Mouse (Mus musculus) activated CD4-positive, CD25-positive, alpha-beta regulatory T cell, adult 4 months (primary cell): ENCODE measurements around the gene Krt12. TPM values are rescaled to one million over a fixed set of nuclear protein-coding genes. Genes with fewer than 3 reads are reported as not detected.

Source experiments
- ATAC-seq: one replicate; pipeline ENCODE4 v1.8.0; 2017
- polyA plus RNA-seq, 2 experiments: library from polyadenylated mRNA; unstranded; fragments of 100-300 nt; shearing (Covaris generic); gene quantifications; one replicate each; pipeline ENCODE4 v1.2.1; 2017

Krt12 gene
- polyA plus RNA-seq, 2 experiments from 2014 or later, result not detected

- ATAC-seq, result no peak
These were observed 25.4 kb downstream of the Krt12 start for GRCm38 (mm10) chr11:99396661-99397060.

DNA sequence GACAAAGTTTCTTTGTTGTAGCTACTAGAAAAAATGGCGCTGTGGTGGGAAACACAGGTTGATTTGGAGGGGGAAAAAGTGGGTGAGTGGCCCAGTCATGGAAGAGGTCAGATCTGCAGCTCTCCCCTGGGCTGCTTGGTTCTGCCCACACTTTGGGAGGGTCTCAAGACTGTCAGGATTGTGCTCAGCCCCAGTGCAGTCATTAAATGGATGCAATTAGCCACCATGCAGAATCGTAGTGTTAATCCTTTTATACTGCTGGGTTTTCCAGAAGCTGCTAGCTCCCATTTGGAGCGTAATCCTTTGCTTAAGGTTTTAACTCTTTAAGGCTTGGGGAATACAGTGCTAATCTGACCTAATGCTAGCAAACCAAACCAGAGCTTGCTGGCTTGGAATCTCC lies 26.0 kb downstream of the Krt12 start:
- ATAC-seq, result no peak

- ATAC-seq, result no peak
These were observed 29.6 kb downstream of the Krt12 start for GRCm38 (mm10) chr11:99392492-99392891.

- no peak for ATAC-seq
These were observed 30.7 kb downstream of the Krt12 start for GRCm38 (mm10) chr11:99391375-99391774.

GRCm38 (mm10) chr11:99390866-99391265 lies 31.2 kb downstream of the Krt12 start:
- no peak for ATAC-seq

DNA sequence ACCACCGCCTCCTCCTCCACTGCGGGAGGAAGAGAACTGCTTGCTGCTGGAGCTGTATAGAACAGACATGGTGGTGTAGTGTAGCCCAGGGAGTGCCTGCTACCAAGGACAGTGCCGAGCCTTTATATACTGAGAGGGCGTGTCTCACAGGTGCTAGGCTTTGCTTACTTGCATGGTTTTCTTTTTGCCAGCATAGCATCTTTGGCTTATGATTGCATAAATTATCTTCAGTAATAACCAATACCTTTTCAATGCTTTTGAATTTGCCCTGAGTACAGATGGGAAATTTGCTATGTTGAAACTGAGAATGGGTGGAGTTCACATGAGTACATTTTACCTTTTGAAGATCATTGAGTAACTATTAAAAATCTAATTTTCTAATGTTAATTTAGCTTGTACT lies 32.8 kb downstream of the Krt12 start, which contains the start of gene Krt10:
TSS of gene Krt10 (minus strand) at position 101 of the 400 bp plus-strand sequence.
- ATAC-seq, result no peak

- no peak for ATAC-seq
These were observed 33.4 kb downstream of the Krt12 start for GRCm38 (mm10) chr11:99388661-99389060.

DNA sequence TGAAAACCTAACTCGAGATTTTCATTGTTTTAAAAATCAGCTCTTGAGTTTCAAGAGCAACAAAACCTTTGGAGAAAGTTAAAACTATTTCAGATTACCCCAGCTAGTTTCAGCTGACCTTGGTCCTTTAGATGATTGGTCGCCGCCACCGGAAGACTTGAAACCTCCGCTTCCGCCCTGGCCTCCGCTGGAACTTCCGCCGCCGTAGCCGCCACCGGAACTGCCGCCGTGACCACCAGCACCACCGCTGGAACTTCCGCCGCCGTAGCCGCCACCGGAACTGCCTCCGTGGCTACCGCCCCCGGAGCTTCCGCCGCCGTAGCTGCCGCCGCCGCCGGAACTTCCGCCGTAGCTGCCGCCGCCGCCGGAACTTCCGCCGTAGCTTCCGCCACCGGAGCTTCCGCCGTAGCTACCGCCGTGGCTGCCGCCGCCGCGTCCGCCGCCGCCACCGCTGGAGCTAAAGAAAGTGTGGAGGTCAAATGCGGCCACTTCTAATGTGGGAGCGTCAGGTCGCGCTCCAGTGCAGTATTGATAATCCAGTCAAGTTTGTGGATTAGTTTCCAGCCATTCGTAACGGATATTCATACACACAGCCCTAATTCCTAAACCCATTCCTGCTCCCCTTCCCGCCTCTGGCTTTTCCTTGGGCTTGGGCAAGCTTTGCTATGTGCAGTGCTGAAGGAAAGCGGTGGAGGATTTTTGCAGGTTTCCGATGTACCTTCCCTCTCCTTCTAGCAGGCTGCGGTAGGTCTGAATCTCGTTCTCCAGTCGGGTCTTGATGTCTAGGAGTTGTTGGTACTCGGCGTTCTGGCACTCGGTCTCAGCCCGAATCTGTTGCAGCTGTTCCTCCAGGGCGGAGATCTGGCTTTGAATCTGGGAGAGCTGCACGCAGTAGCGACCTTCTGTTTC lies 36.0 kb downstream of the Krt12 start:
- peak; percentile 65 for ATAC-seq

- ATAC-seq, result no peak
These were observed 42.5 kb downstream of the Krt12 start for GRCm38 (mm10) chr11:99379568-99379967.

DNA sequence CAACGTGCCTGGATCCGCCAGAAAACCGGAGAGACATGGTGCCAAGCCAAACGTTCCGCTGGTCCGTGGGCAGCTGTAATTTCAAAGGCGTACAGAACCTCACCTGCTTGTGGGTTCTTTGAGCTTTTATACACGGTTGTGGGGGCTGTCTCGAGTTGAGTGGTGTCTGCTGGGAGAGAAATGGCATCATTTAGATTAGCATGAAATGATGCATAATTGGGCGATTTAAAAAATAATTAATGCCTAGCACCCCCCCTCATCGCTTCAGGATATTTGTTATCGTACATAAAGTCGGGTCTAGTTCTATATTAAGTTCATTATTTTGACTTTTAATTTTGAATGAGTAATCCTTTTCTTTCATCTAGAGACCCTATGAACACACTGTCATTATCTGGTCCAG lies 47.3 kb downstream of the Krt12 start, which contains the start of gene Krt28:
TSS of gene Krt28 (minus strand) at position 101 of the 400 bp plus-strand sequence.
- no peak for ATAC-seq

DNA sequence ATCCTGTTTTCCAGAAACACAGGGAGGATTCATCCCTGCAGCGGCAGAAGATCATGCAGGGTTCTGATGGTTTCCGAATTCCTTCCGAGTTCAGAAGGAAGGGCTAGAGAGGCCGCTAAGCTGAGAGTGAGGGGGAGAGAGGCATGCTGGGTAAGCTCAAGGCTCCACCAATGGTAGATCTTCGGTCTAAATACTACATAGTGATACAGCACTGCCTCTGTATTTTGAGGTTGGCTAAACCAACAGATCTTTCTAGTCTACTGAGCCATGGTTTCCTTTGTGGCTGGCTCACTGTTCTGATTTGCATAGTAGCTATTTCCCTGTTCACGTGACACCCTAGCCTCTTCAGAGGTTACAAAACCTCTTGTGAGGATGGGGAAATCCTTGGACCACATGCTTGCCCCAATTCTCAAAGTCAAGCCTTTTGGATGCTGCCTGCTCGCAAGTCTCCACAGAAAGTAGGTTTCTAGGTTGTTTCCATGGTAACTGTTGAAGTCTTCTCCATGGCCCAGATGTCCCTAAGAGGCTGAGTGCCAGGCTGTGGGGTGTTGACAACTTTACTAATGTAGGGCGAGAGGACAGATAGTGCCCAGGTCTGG lies 52.1 kb downstream of the Krt12 start:
- ATAC-seq, result no peak

DNA sequence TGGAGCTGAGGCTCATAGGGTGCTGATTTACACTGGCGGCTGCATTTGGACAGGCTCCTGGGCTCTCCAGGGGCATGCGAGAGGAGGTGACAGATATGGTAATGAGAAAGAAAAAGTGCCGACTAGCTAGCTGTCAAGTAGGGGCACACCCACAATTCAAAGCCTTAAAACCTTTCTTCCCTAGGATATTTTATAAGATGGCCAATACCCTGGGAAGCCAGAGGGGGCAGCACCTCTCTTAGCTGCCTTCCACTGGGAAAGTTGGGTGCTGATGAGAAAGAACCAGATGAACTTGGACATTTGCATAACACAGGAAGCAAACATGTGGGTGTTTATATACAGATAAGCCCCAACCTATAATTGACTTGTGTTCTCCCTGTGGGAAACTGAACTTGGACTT lies 52.8 kb downstream of the Krt12 start:
- no peak for ATAC-seq

DNA sequence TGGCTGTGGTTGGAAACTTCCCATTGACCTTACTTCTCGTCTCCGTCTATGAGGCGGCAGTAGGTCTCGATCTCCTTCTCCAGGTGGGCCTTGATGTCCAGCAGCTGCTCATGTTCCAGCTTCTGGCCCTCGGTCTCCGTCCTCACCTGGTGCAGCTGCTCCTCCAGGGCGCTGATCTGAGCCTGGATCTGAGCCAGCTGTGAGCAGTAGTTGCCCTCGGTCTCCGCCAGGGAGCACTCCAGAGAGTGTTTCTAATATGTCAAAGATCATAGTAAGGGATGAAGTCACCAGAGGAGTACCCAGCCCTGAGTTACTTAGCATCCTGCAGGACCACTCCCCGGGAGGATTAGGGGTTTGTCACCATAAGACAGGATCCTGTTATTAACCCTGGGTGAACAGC lies 55.3 kb downstream of the Krt12 start:
- ATAC-seq, result no peak

Other genes with a start within 250 kb of the Krt12 start
- gene Smarce1, start 191.2 kb downstream of the Krt12 start, polyA plus RNA-seq, result 100 to 1,000 TPM; 133 to 172 TPM
- 1 to 10 TPM; 1.4 to 1.7 TPM for gene Krt222, start 178.2 kb downstream of the Krt12 start, polyA plus RNA-seq
- not detected for gene Krt24, start 137.0 kb downstream of the Krt12 start, polyA plus RNA-seq
- not detected for gene Krt25, start 99.3 kb downstream of the Krt12 start, polyA plus RNA-seq
- not detected for gene Krt26, start 84.3 kb downstream of the Krt12 start, polyA plus RNA-seq
- under 1 TPM in 1 of 2 experiments, not detected in 1; 0.21 TPM for gene Krt27, start 71.2 kb downstream of the Krt12 start, polyA plus RNA-seq
- gene Krt28, start 47.4 kb downstream of the Krt12 start, polyA plus RNA-seq, result not detected
- gene Krt10, start 32.9 kb downstream of the Krt12 start, polyA plus RNA-seq, result 1 to 10 TPM; 3.6 to 4.2 TPM
- gene Krt20, start 15.9 kb upstream of the Krt12 start, polyA plus RNA-seq, result under 1 TPM in 1 of 2 experiments, not detected in 1; 0.17 TPM
- not detected for gene Krt23, start 70.9 kb upstream of the Krt12 start, polyA plus RNA-seq
- not detected for gene Krt39, start 99.1 kb upstream of the Krt12 start, polyA plus RNA-seq
- not detected for gene Krt40, start 120.9 kb upstream of the Krt12 start, polyA plus RNA-seq
- gene Krtap3-3, start 128.6 kb upstream of the Krt12 start, polyA plus RNA-seq, result not detected
- not detected for gene Krtap3-2, start 134.6 kb upstream of the Krt12 start, polyA plus RNA-seq
- gene Gm11939, start 137.2 kb upstream of the Krt12 start, polyA plus RNA-seq, result not detected
- not detected for gene Krtap3-1, start 144.4 kb upstream of the Krt12 start, polyA plus RNA-seq
- not detected for gene Krtap1-5, start 158.8 kb upstream of the Krt12 start, polyA plus RNA-seq
- gene Krtap1-4, start 161.4 kb upstream of the Krt12 start, polyA plus RNA-seq, result not detected
- not detected for gene Krtap1-3, start 169.1 kb upstream of the Krt12 start, polyA plus RNA-seq
- not detected for gene Krtap9-3, start 175.8 kb upstream of the Krt12 start, polyA plus RNA-seq
- gene Gm11938, start 181.0 kb upstream of the Krt12 start, polyA plus RNA-seq, result not detected
- gene Gm11937, start 187.9 kb upstream of the Krt12 start, polyA plus RNA-seq, result not detected
- not detected for gene Krtap2-4, start 192.6 kb upstream of the Krt12 start, polyA plus RNA-seq
- gene Gm11562, start 198.2 kb upstream of the Krt12 start, polyA plus RNA-seq, result not detected
- not detected for gene Krtap4-1, start 206.0 kb upstream of the Krt12 start, polyA plus RNA-seq
- gene Krtap4-2, start 212.8 kb upstream of the Krt12 start, polyA plus RNA-seq, result not detected
- not detected for gene Krtap4-7, start 221.8 kb upstream of the Krt12 start, polyA plus RNA-seq
- gene Gm11555, start 228.0 kb upstream of the Krt12 start, polyA plus RNA-seq, result not detected
- gene Gm11563, start 236.7 kb upstream of the Krt12 start, polyA plus RNA-seq, result not detected
- gene Krtap4-6, start 243.7 kb upstream of the Krt12 start, polyA plus RNA-seq, result not detected